Mouse (Mus musculus): ENCODE data around the gene Gabrb2. TPM values are rescaled to one million over a fixed set of nuclear protein-coding genes. Genes with fewer than 3 reads are reported as not detected.

The Gabrb2 gene
- total and polyA plus RNA-seq, 3 experiments: not detected

DNA sequence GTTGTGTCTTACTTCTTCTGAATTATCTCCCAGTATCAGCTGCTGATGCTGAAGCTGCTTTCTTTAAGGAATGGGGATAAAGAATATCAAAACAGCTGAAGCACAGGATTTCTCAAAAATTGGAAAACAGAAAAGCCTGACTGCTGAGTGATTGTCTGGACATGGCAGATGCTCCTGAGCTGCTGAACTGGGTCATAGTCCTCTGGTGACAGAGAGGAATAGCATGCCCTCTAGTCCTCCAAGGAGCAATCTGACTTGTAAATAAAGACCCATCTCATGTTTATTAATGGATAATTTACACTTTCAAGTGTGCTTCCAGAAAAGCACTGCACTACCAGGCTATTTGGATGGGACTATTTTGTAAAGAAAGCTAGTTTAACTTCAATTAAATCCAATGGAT, 68.1 kb downstream of the Gabrb2 start:
- H3K79me2 ChIP-seq (replicated peaks; ENCODE audit: control insufficient read depth, extremely low read depth, insufficient read depth, poor library complexity, severe bottlenecking): no peaks in the 10 kb centered on the region
- in situ Hi-C loops (cut with MboI; ENCODE audit: low pct_ligation_motif_present, low pct_unique_long_range_greater_than_20kb, low sequenced_read_pairs): no loop called here
- no peak overlapping the region for H3K27ac ChIP-seq (ENCODE audit: insufficient read depth, low read depth)
- no peak overlapping the region for H3K4me2 ChIP-seq (ENCODE audit: insufficient read depth, low read depth, poor library complexity, severe bottlenecking)
- dilution Hi-C loops (cut with MboI; ENCODE audit: extremely low pct_ligation_motif_present, extremely low pct_unique_long_range_greater_than_20kb, low sequenced_read_pairs): no loop called here
- H3K9ac ChIP-seq (ENCODE audit: insufficient read depth, low read depth): no peak overlapping the region
- H3K4me1 ChIP-seq (ENCODE audit: control insufficient read depth in 1 of 2, insufficient read depth in 2 of 2): no peaks in the 10 kb centered on the region
- DNase-seq (ENCODE audit: extremely low read depth): no peak
- no peak overlapping the region for H3K4me3 ChIP-seq (replicated peaks in 1 of 3; ENCODE audit: low read depth in 2 of 3, low read length in 2 of 3, poor library complexity in 1 of 3)
- H3K36me3 ChIP-seq (replicated peaks in 1 of 2; ENCODE audit: control insufficient read depth in 1 of 2, insufficient read depth in 1 of 2, low read length in 1 of 2): no peaks in the 10 kb centered on the region
- no peak for TF ChIP-seq CHD1 (IDR thresholded peaks at IDR 0.05; ENCODE audit: low read depth, low read length)
- no peak for TF ChIP-seq E2F4 (IDR thresholded peaks at IDR 0.05; ENCODE audit: insufficient replicate concordance, low read depth, low read length)
- no peak for TF ChIP-seq RAD21 (IDR thresholded peaks at IDR 0.05; ENCODE audit: low read depth, low read length)
- TF ChIP-seq ELF1 (IDR thresholded peaks at IDR 0.05; ENCODE audit: low read depth, low read length): no peak
- H3K9me3 ChIP-seq (replicated peaks; ENCODE audit: low read length): no peaks in the 10 kb centered on the region
- H3K27me3 ChIP-seq (replicated peaks): no peaks in the 10 kb centered on the region

DNA sequence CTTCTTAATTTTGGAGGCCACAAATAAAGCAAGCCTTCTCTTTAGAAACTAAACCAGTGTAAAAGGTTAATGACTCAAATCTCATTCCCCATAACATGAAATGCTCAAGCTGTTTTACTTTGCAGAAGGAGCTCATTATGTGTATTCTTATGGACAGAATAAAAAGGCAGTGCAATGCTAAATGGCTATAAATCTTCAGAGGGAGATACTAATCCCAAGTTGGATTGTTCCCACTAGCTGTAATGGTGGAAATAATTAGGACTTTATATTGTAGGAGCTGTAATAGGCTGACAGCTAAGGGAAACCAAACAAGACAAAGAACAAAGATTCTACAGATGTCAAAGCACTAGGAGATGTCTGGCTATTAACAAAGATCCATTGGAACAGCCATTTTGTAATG, 81.6 kb downstream of the Gabrb2 start:
- dilution Hi-C loops (cut with MboI; ENCODE audit: extremely low pct_ligation_motif_present, extremely low pct_unique_long_range_greater_than_20kb, low sequenced_read_pairs): no loop called here
- no peak for DNase-seq (ENCODE audit: extremely low read depth)
- H3K9ac ChIP-seq (ENCODE audit: insufficient read depth, low read depth): no peak overlapping the region
- no peak overlapping the region for H3K27ac ChIP-seq (ENCODE audit: insufficient read depth, low read depth)
- H3K9me3 ChIP-seq (replicated peaks; ENCODE audit: low read length): no peaks in the 10 kb centered on the region
- no peaks in the 10 kb centered on the region for H3K36me3 ChIP-seq (replicated peaks in 1 of 2; ENCODE audit: control insufficient read depth in 1 of 2, insufficient read depth in 1 of 2, low read length in 1 of 2)
- H3K4me3 ChIP-seq (replicated peaks in 1 of 3; ENCODE audit: low read depth in 2 of 3, low read length in 2 of 3, poor library complexity in 1 of 3): no peak overlapping the region
- H3K79me2 ChIP-seq (replicated peaks; ENCODE audit: control insufficient read depth, extremely low read depth, insufficient read depth, poor library complexity, severe bottlenecking): no peaks in the 10 kb centered on the region
- in situ Hi-C loops (cut with MboI; ENCODE audit: low pct_ligation_motif_present, low pct_unique_long_range_greater_than_20kb, low sequenced_read_pairs): no loop called here
- H3K27me3 ChIP-seq (replicated peaks): no peaks in the 10 kb centered on the region
- no peaks in the 10 kb centered on the region for H3K4me1 ChIP-seq (ENCODE audit: control insufficient read depth in 1 of 2, insufficient read depth in 2 of 2)
- TF ChIP-seq MAX (IDR thresholded peaks at IDR 0.05; ENCODE audit: low read length): no peak
- no peak for TF ChIP-seq ZMIZ1 (IDR thresholded peaks at IDR 0.05; ENCODE audit: low read depth, low read length)
- no peak for TF ChIP-seq ETS1 (conservative IDR thresholded peaks at IDR 0.05; ENCODE audit: low read depth, low read length)
- TF ChIP-seq MYC (IDR thresholded peaks at IDR 0.05; ENCODE audit: low read depth, low read length): no peak
- no peak for TF ChIP-seq POLR2A (IDR thresholded peaks at IDR 0.05; ENCODE audit: low read depth, low read length)
- TF ChIP-seq EP300 (IDR thresholded peaks at IDR 0.05; ENCODE audit: low read length): no peak
- no peak for TF ChIP-seq CHD1 (IDR thresholded peaks at IDR 0.05; ENCODE audit: low read depth, low read length)
- no peak for TF ChIP-seq RAD21 (IDR thresholded peaks at IDR 0.05; ENCODE audit: low read depth, low read length)
- TF ChIP-seq MXI1 (IDR thresholded peaks at IDR 0.05; ENCODE audit: low read depth, low read length): no peak
- TF ChIP-seq GABPA (IDR thresholded peaks at IDR 0.05; ENCODE audit: insufficient replicate concordance, low read depth, low read length): no peak
- no peak for TF ChIP-seq TCF12 (IDR thresholded peaks at IDR 0.05; ENCODE audit: low read depth, low read length)
- TF ChIP-seq USF2 (conservative IDR thresholded peaks at IDR 0.05; ENCODE audit: low read depth, low read length): no peak
- no peak for TF ChIP-seq ZNF384 (IDR thresholded peaks at IDR 0.05; ENCODE audit: low read depth, low read length)
- no peak for TF ChIP-seq CHD2 (IDR thresholded peaks at IDR 0.05; ENCODE audit: low read length)
- no peak for TF ChIP-seq MEF2A (IDR thresholded peaks at IDR 0.05; ENCODE audit: borderline replicate concordance, low read depth, low read length)
- no peak for TF ChIP-seq PAX5 (IDR thresholded peaks at IDR 0.05; ENCODE audit: low read length)
- no peak for TF ChIP-seq MAFK (IDR thresholded peaks at IDR 0.05; ENCODE audit: insufficient replicate concordance, low read length)
- TF ChIP-seq USF1 (IDR thresholded peaks at IDR 0.05; ENCODE audit: low read depth, low read length): no peak
- no peak overlapping the region for H3K4me2 ChIP-seq (ENCODE audit: insufficient read depth, low read depth, poor library complexity, severe bottlenecking)
